Mouse (Mus musculus) liver, embryonic 11.5 days (tissue): Measurements from ENCODE around the gene Gm2115. TPM values are rescaled to one million over a fixed set of nuclear protein-coding genes. Genes with fewer than 3 reads are reported as not detected.

Source experiments
- ATAC-seq: fragments of 200-750 bp; cut with Nextera tagmentation; replicated peaks from 2 replicates; pipeline ENCODE4 v1.8.0; 2017; ENCODE audit warnings: moderate number of reproducible peaks, mild to moderate bottlenecking, moderate TSS enrichment, moderate library complexity; ENCODE audit not compliant: low FRiP score
- DNase-seq: peaks from one replicate; pipeline ENCODE4 v3.0.0-alpha.2; 2017; ENCODE audit warnings: low spot score
- H3K27ac ChIP-seq: fragments of 300-500 bp; sonication (generic); 2 replicates; pipeline ENCODE4 v1.5.1; 2014; ENCODE audit warnings: mild to moderate bottlenecking, low read depth, low read length, control low read depth
- H3K27me3 ChIP-seq: fragments of 300-500 bp; sonication (generic); replicated peaks from 2 replicates; pipeline ENCODE4 v1.6.1; 2014; ENCODE audit warnings: low read length, mixed read lengths; ENCODE audit not compliant: control insufficient read depth, insufficient read depth
- H3K36me3 ChIP-seq: fragments of 300-500 bp; sonication (generic); 2 replicates; pipeline ENCODE4 v1.6.1; 2014; ENCODE audit warnings: mild to moderate bottlenecking, low read length, moderate library complexity, mixed read lengths; ENCODE audit not compliant: control insufficient read depth, insufficient read depth
- H3K4me1 ChIP-seq: fragments of 300-500 bp; sonication (generic); replicated peaks from 2 replicates; pipeline ENCODE4 v1.6.1; 2014; ENCODE audit warnings: low read length, mixed read lengths; ENCODE audit not compliant: control insufficient read depth, insufficient read depth
- H3K4me2 ChIP-seq: fragments of 300-500 bp; sonication (generic); 2 replicates; pipeline ENCODE4 v1.6.1; 2014; ENCODE audit warnings: mild to moderate bottlenecking, control low read depth, moderate library complexity
- H3K4me3 ChIP-seq: fragments of 300-500 bp; sonication (generic); 2 replicates; pipeline ENCODE4 v1.5.1; 2014; ENCODE audit warnings: low read depth, low read length, control low read depth
- H3K9ac ChIP-seq: fragments of 300-500 bp; sonication (generic); 2 replicates; pipeline ENCODE4 v1.6.1; 2014; ENCODE audit warnings: low read depth, low read length, control low read depth
- H3K9me3 ChIP-seq: fragments of 300-500 bp; sonication (generic); 2 replicates; pipeline ENCODE4 v1.6.1; 2016; ENCODE audit warnings: low read length, inconsistent platforms, mixed read lengths; ENCODE audit not compliant: control insufficient read depth
- WGBS: fragments of 180-500 bp; shearing (Covaris S2); extraction: QIAGEN DNeasy Blood & Tissue Kit; methylation state at CpG from one replicate; pipeline ENCODE4 v1.1.7; 2014; 5-methylcytosine and 5-hydroxymethylcytosine counted together
- polyA plus RNA-seq: library from polyadenylated mRNA; unstranded; fragments of >200 nt; fragmentation: Nextera tagmentation; extraction: Ambion mirVana; gene quantifications from 2 replicates; pipeline ENCODE4 v1.2.1, GENCODE M21; 2014

Gm2115 gene
- polyA plus RNA-seq, 1 experiment from 2014 or later: not detected

- Histone ChIP-seq H3K4me2 (peak overlapping the region; percentile 87), H3K36me3 (no peaks in the 10 kb centered on the region), H3K27ac (peak overlapping the region; percentile 32; the same call in 1 of the 2 replicates), H3K4me3 (peak overlapping the region; percentile 65), H3K9me3 (no peaks in the 10 kb centered on the region), H3K9ac (peak overlapping the region; percentile 65), H3K4me1 (0 out of 2 replicates have a peak, but pooled peaks cover 6% of the 10 kb centered on the region), H3K27me3 (no peaks in the 10 kb centered on the region)
- WGBS: 1% methylated on average over 36 of the region's 36 CpGs
- peak; percentile 94 for ATAC-seq
- DNase-seq: peak; percentile 79
Measured at GRCm38 (mm10) chr7:84605704-84606292, 77.0 kb downstream of the Gm2115 start.

DNA sequence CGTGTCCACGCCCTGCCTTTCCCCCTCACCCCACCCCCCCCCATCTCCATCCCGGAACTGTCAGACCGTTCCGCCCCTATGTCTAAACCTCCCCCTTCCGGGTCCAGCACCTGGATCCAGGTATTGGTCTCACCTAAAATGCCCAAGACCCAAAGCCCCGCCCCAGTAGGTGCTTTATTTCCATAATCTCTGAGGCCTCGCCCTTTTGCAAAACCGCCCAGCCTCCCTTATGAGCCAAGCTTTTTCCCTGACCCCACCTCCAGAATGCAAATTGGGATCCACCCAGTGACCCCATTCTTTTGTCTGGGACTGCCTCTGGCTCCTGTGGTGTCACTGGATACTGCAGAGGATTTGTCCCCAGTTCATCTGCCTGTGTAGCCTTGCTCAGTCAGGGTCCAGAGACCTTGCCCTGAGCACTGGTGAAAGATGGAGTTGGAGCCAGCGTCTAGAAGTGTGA is 77.6 kb downstream of the Gm2115 start, which contains the start of gene Fah:
Gene Fah (minus strand): TSS at position 430 of the 457 bp plus-strand sequence.
- peak within 1 kb of the TSS; percentile 32; the same call in 1 of the 2 replicates for H3K27ac ChIP-seq
- peak within 1 kb of the TSS; percentile 65 for H3K9ac ChIP-seq
- peak; percentile 46 for ATAC-seq
- WGBS: 2% methylated on average over 10 of the region's 10 CpGs
- no peaks in the 10 kb centered on the region for H3K36me3 ChIP-seq
- peak within 1 kb of the TSS; percentile 65 for H3K4me3 ChIP-seq
- peak within 1 kb of the TSS; percentile 87 for H3K4me2 ChIP-seq
- peak; percentile 44 for DNase-seq
- H3K9me3 ChIP-seq: no peaks in the 10 kb centered on the region
- no peaks in the 10 kb centered on the region for H3K27me3 ChIP-seq
- 0 out of 2 replicates have a peak, but pooled peaks cover 6% of the 10 kb centered on the region for H3K4me1 ChIP-seq

DNA sequence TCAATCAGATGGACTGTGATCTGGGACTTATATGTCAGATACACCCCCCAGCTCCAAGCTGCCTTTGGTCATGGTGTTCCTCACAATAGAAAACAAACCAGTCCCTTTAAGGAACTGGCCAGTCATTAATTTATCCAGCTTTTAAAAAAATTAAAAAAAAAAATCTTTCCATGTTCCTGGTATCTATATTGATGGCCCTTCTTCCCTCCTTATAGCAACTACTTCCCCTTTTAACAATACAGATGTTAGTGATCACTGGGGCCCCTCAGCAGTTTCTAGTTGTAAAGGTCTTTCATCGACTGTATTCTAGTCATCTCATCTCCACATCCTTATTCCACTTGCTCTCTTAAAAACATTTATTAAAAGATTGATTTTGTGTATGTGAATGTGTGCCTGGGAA is 82.9 kb downstream of the Gm2115 start:
- no peak for DNase-seq
- 45% methylated on average over 1 of the region's 1 CpGs for WGBS
- no peaks in the 10 kb centered on the region for H3K36me3 ChIP-seq

DNA sequence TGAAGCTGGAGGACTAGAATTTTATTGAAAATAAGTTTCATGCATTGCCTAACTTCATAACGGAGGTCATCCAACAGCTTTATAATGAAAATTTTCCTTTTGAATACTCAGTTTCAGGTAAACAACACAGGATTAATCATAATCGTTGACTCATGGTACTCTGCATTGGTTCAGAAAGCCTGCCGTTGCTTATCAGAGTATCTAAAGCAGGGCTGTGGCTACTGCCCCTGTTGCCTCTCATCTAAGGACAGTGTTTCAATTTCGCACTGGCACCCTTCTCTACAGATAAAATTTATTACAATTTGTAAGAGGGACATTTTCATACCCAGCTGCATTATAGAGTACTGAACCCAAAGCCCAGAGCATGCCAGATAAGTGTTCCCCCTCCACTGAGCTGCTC is 83.7 kb downstream of the Gm2115 start:
- ATAC-seq (no peak), DNase-seq (no peak)
- WGBS: 50% methylated on average over 4 of the region's 4 CpGs
- no peaks in the 10 kb centered on the region for H3K36me3 ChIP-seq
- H3K4me3 ChIP-seq: no peak overlapping the region
- H3K9ac ChIP-seq: no peak overlapping the region
- no peak overlapping the region for H3K4me2 ChIP-seq
- H3K9me3 ChIP-seq: no peaks in the 10 kb centered on the region
- H3K4me1 ChIP-seq: peaks cover 2% of the 10 kb centered on the region; the same call in 1 of the 2 replicates
- H3K27me3 ChIP-seq: no peaks in the 10 kb centered on the region
- no peak overlapping the region for H3K27ac ChIP-seq

More for the DNA sequence above, 82.9 kb downstream of the Gm2115 start:
- Histone ChIP-seq H3K9ac (no peak overlapping the region), H3K4me1 (peaks cover 2% of the 10 kb centered on the region; the same call in 1 of the 2 replicates), H3K4me2 (no peak overlapping the region), H3K27me3 (no peaks in the 10 kb centered on the region), H3K9me3 (no peaks in the 10 kb centered on the region), H3K4me3 (no peak overlapping the region), H3K27ac (no peak overlapping the region)
- ATAC-seq: no peak

DNA sequence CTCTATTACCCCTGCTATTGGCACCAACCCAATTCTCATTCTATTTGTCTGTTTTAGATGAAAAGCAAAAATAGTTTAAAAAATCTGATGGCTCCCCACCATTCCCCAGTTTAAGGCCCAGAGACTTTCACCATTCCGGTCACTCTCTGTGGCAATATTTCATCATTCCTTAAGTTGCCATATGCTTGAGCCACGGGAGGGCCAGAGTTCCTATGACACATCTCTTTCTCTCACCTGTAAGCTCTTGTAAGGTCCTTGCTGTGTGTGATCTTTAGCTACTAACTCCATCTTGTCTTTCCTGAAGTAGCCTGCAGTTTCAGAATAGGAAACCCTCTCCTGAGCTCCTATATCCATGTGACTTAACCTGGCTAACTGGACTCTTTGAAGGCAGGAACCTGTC is 90.2 kb downstream of the Gm2115 start:
- H3K36me3 ChIP-seq: no peaks in the 10 kb centered on the region; the same call in 1 of the 2 replicates
- no peak overlapping the region for H3K27ac ChIP-seq
- H3K4me2 ChIP-seq: no peak overlapping the region
- H3K27me3 ChIP-seq: no peaks in the 10 kb centered on the region
- H3K9ac ChIP-seq: no peak overlapping the region
- H3K4me3 ChIP-seq: no peak overlapping the region
- no peak for ATAC-seq
- no peaks in the 10 kb centered on the region for H3K9me3 ChIP-seq
- no peaks in the 10 kb centered on the region for H3K4me1 ChIP-seq
- 89% methylated on average over 2 of the region's 2 CpGs for WGBS
- DNase-seq: no peak

DNA sequence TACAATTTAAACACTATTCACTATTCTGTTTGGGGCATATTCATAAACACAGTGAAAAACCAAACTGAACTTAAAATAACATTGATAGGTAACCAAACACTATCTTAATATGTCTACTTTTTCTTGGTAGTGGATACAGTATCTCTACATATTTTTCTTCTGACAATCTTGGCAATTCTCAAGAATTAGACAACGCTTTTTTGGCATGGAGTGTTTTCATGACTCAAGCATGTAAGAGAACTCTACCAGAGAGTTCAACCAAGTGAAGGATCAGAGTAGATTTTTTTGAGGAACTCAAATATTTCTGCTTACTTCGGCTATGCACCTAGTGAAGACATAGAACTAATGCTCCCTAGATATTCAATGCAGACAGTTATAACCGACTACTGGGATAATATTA is 92.2 kb downstream of the Gm2115 start:
- ATAC-seq (no peak), DNase-seq (no peak)
- H3K27ac ChIP-seq: no peak overlapping the region
- H3K9me3 ChIP-seq: no peaks in the 10 kb centered on the region
- no peaks in the 10 kb centered on the region for H3K27me3 ChIP-seq
- no peaks in the 10 kb centered on the region for H3K4me1 ChIP-seq
- H3K9ac ChIP-seq: no peak overlapping the region
- peaks cover 6% of the 10 kb centered on the region for H3K36me3 ChIP-seq
- WGBS: 93% methylated on average over 3 of the region's 3 CpGs
- H3K4me3 ChIP-seq: no peak overlapping the region
- H3K4me2 ChIP-seq: no peak overlapping the region

- DNase-seq (no peak), ATAC-seq (no peak)
- no peak overlapping the region for H3K9ac ChIP-seq
- H3K9me3 ChIP-seq: no peaks in the 10 kb centered on the region
- H3K4me2 ChIP-seq: no peak overlapping the region
- no peaks in the 10 kb centered on the region for H3K4me1 ChIP-seq
- no peak overlapping the region for H3K4me3 ChIP-seq
- no peaks in the 10 kb centered on the region for H3K27me3 ChIP-seq
- peaks cover 6% of the 10 kb centered on the region for H3K36me3 ChIP-seq
- WGBS: 93% methylated on average over 4 of the region's 4 CpGs
- no peak overlapping the region for H3K27ac ChIP-seq
Measured at GRCm38 (mm10) chr7:84623718-84624117, 95.0 kb downstream of the Gm2115 start.

- ATAC-seq: peak; percentile 100
Measured at GRCm38 (mm10) chr7:84631878-84632277, 103.1 kb downstream of the Gm2115 start.

More at GRCm38 (mm10) chr7:84631878-84632277, 103.1 kb downstream of the Gm2115 start:
- H3K9me3 ChIP-seq: no peaks in the 10 kb centered on the region
- 66% methylated on average over 3 of the region's 3 CpGs for WGBS
- H3K27ac ChIP-seq: no peak overlapping the region
- peaks cover 4% of the 10 kb centered on the region; the same call in 1 of the 2 replicates for H3K36me3 ChIP-seq
- no peak overlapping the region for H3K9ac ChIP-seq
- H3K4me3 ChIP-seq: no peak overlapping the region
- H3K4me2 ChIP-seq: no peak overlapping the region
- H3K4me1 ChIP-seq: peaks cover 4% of the 10 kb centered on the region; the same call in 1 of the 2 replicates
- no peak for DNase-seq
- H3K27me3 ChIP-seq: no peaks in the 10 kb centered on the region
